Mouse (Mus musculus) lung, postnatal 0 days (tissue): ENCODE measurements around the gene Adprh. TPM values are rescaled to one million over a fixed set of nuclear protein-coding genes. Genes with fewer than 3 reads are reported as not detected.

ENCODE experiments used
- ATAC-seq: fragments of 200-750 bp; cut with Nextera tagmentation; 2 replicates; pipeline ENCODE4 v1.8.0; 2017; ENCODE audit warnings: moderate library complexity
- DNase-seq: peaks from one replicate; pipeline ENCODE4 v3.0.0-alpha.2; 2016; ENCODE audit warnings: low spot score
- H3K27ac ChIP-seq: fragments of 300-500 bp; sonication (generic); 2 replicates; pipeline ENCODE4 v1.5.1; 2014; ENCODE audit warnings: antibody characterized with exemption, mild to moderate bottlenecking, low read length, mixed read lengths
- H3K27me3 ChIP-seq: fragments of 300-500 bp; sonication (generic); replicated peaks from 2 replicates; pipeline ENCODE4 v1.6.1; 2014; ENCODE audit warnings: low read length, mixed read lengths; ENCODE audit not compliant: insufficient read depth
- H3K36me3 ChIP-seq: fragments of 300-500 bp; sonication (generic); 2 replicates; pipeline ENCODE4 v1.6.1; 2014; ENCODE audit warnings: low read length, mixed read lengths; ENCODE audit not compliant: insufficient read depth
- H3K4me1 ChIP-seq: fragments of 300-500 bp; sonication (generic); 2 replicates; pipeline ENCODE4 v1.6.1; 2014; ENCODE audit warnings: antibody characterized with exemption, low read depth, low read length, mixed read lengths; ENCODE audit not compliant: insufficient read depth
- H3K4me2 ChIP-seq: fragments of 300-500 bp; sonication (generic); replicated peaks from 2 replicates; pipeline ENCODE4 v1.6.1; 2014; ENCODE audit warnings: low read depth, mild to moderate bottlenecking, low read length, moderate library complexity, mixed read lengths
- H3K4me3 ChIP-seq: fragments of 300-500 bp; sonication (generic); 2 replicates; pipeline ENCODE4 v1.5.1; 2014; ENCODE audit warnings: low read depth, low read length
- H3K9ac ChIP-seq: fragments of 300-500 bp; sonication (generic); replicated peaks from 2 replicates; pipeline ENCODE4 v1.6.1; 2014; ENCODE audit warnings: low read depth, mild to moderate bottlenecking
- H3K9me3 ChIP-seq: fragments of 300-500 bp; sonication (generic); 2 replicates; pipeline ENCODE4 v1.6.1; 2016; ENCODE audit warnings: low read length, mixed read lengths
- CTCF ChIP-seq: IDR thresholded peaks from 2 replicates; pipeline ENCODE4 v1.5.1; 2016; ENCODE audit warnings: antibody characterized with exemption, mild to moderate bottlenecking
- EP300 ChIP-seq: IDR thresholded peaks from 2 replicates; pipeline ENCODE4 v1.6.1; 2016; ENCODE audit warnings: antibody characterized with exemption, mild to moderate bottlenecking, control low read depth
- WGBS: fragments of 180-500 bp; shearing (Covaris S2); extraction: QIAGEN DNeasy Blood & Tissue Kit; methylation state at CpG from one replicate; pipeline ENCODE4 v1.1.7; 2014; 5-methylcytosine and 5-hydroxymethylcytosine counted together
- polyA plus RNA-seq: library from polyadenylated mRNA; unstranded; fragments of >200 nt; fragmentation: Nextera tagmentation; extraction: Ambion mirVana; gene quantifications from 2 replicates; pipeline ENCODE4 v1.2.1, GENCODE M21; 2015

Gene Adprh
- polyA plus RNA-seq = 54.9 and 59.9 TPM in 2 replicates

DNA sequence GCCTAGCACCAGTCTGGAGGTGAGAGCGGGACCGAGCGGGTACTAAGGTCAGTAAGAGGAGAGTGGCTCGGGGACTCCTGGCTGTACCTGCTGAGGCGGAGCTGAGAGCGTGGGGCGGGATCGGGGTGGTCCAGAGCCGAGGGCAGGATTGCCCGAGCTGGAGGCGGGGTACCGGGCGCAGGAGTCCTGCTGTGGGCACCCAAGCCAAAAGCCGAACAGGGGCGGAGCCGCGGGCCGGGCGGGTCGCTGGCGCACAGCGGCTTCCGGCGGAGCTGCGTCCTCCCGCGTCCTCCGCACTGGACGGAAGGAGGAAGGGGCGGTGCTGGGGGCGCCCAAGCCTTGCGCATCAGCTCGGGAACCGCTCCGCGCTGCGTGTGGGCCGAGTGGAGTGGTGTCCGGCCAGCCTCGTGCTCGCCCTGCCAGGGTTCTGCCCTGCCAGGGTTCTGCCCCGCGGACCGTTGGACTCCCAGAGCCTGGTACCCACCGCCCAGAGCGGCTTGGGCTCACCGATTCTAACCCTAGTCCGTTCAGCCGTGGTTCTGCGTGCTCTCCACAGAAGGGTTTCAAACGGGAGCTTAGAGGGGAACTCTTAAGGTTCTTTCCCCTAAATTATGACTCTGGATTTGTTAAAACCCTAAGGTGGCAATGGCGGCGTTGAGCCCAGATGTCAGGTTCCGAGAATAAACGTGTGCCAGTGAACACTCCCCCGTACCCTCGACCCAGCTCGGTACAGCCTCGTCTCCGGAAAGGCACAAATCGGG is at the start of gene Adprh:
Gene Adprh, minus strand, starts transcription at position 262 of the 761 bp plus-strand sequence.
- peak within 1 kb of the TSS; percentile 57 for H3K4me3 ChIP-seq
- DNase-seq (peak; percentile 97), ATAC-seq (peak; percentile 99)
- H3K9me3 ChIP-seq = no peaks in the 10 kb centered on the region
- peak within 1 kb of the TSS; percentile 72 for H3K9ac ChIP-seq
- H3K36me3 ChIP-seq = no peaks in the 10 kb centered on the region; the same call in 1 of the 2 replicates
- no peaks in the 10 kb centered on the region for H3K27me3 ChIP-seq
- H3K4me1 ChIP-seq = peaks cover 4% of the 10 kb centered on the region; the same call in 1 of the 2 replicates
- peak within 1 kb of the TSS; percentile 91 for H3K27ac ChIP-seq
- TF ChIP-seq EP300 = no peak; the same call in 1 of the 2 replicates
- TF ChIP-seq CTCF = peak; percentile 21
- H3K4me2 ChIP-seq = peak within 1 kb of the TSS; percentile 73
- under 1% methylated on average over 46 of the region's 61 CpGs for WGBS

DNA sequence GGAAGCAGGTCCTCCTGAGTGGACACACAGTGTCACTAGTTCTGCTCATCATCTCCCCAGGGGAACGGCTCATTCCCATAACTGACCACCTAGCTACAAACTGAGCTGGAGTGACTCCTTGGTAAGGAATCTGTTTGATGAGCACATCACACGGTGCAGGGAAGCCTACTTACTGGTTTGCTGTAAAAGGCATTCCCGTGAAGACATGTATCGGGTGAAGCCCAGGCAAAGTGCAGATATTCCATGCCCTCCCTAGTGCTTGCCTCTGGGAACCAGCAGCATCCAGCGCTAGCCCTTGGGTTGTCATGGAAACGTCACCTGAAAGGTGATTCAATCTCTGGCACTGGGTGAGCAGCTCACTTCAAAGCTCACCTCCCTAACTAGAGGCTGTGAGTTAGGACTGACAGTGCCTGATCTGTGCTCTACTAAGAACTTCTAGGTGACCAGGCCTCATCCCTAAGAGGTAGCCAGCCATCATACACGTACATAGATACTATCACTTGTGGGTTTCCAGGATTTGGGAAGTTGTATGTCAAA is 44.2 kb upstream of the Adprh start:
- Histone ChIP-seq H3K27ac (no peak overlapping the region), H3K4me2 (no peak overlapping the region), H3K4me3 (no peak overlapping the region), H3K36me3 (peaks cover 11% of the 10 kb centered on the region; the same call in 1 of the 2 replicates), H3K9me3 (no peaks in the 10 kb centered on the region), H3K9ac (no peak overlapping the region), H3K27me3 (no peaks in the 10 kb centered on the region), H3K4me1 (no peaks in the 10 kb centered on the region)
- DNase-seq = no peak
- no peak for ATAC-seq
- WGBS = 78% methylated on average over 7 of the region's 7 CpGs
- no peak for TF ChIP-seq CTCF

DNA sequence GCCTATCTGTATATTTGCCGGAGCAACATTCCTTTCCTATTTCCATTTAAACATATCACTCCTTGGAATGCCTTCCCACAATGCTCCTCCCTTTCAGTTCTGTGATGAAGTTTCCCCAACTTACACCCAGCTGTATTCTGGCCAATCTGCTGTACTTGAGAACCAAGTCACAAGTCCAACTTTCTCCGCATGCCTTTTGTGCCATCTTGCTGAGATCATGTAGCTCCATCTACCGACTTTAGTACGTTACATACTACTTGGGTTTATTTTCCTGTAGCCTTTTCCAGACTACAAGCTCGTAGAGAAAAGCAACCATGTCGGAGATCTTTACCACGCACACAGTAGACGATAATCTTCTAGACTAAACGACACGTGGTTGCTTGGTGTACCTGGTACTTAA is 41.4 kb upstream of the Adprh start:
- peaks cover 7% of the 10 kb centered on the region; the same call in 1 of the 2 replicates for H3K36me3 ChIP-seq
- DNase-seq (peak; percentile 54), ATAC-seq (no peak)
- no peaks in the 10 kb centered on the region for H3K27me3 ChIP-seq
- H3K4me1 ChIP-seq = no peaks in the 10 kb centered on the region
- TF ChIP-seq EP300 = no peak
- TF ChIP-seq CTCF = peak; percentile 48
- no peak overlapping the region for H3K4me3 ChIP-seq
- 77% methylated on average over 10 of the region's 10 CpGs for WGBS
- no peak overlapping the region for H3K27ac ChIP-seq
- H3K9ac ChIP-seq = no peak overlapping the region
- no peak overlapping the region for H3K4me2 ChIP-seq
- H3K9me3 ChIP-seq = no peaks in the 10 kb centered on the region

DNA sequence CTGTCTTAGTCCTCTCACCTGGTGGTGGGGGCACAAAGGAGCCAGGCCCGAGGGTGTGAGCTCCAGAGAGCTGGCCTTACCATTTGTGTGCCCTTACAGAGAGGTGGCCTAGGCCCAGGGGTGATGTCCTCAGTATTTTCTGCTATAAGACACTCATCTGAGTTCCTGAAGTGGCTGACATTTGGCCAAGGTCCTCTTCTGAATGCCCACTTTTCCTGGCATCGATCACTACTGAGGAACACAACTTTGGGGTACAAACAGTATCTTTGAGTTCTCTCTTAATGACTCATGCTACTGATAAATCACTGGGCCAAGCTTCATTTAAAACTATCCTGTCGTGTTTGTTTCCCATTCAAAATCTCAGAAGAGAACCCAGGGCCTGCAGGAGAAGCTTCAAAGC is 40.0 kb upstream of the Adprh start:
- Histone ChIP-seq H3K4me3 (no peak overlapping the region), H3K27ac (no peak overlapping the region), H3K9me3 (no peaks in the 10 kb centered on the region), H3K9ac (no peak overlapping the region), H3K27me3 (no peaks in the 10 kb centered on the region), H3K4me2 (no peak overlapping the region), H3K4me1 (no peaks in the 10 kb centered on the region), H3K36me3 (0 out of 2 replicates have a peak, but pooled peaks cover 4% of the 10 kb centered on the region)
- ATAC-seq (no peak), DNase-seq (no peak)
- 77% methylated on average over 3 of the region's 3 CpGs for WGBS
- TF ChIP-seq EP300 = no peak
- TF ChIP-seq CTCF = no peak

DNA sequence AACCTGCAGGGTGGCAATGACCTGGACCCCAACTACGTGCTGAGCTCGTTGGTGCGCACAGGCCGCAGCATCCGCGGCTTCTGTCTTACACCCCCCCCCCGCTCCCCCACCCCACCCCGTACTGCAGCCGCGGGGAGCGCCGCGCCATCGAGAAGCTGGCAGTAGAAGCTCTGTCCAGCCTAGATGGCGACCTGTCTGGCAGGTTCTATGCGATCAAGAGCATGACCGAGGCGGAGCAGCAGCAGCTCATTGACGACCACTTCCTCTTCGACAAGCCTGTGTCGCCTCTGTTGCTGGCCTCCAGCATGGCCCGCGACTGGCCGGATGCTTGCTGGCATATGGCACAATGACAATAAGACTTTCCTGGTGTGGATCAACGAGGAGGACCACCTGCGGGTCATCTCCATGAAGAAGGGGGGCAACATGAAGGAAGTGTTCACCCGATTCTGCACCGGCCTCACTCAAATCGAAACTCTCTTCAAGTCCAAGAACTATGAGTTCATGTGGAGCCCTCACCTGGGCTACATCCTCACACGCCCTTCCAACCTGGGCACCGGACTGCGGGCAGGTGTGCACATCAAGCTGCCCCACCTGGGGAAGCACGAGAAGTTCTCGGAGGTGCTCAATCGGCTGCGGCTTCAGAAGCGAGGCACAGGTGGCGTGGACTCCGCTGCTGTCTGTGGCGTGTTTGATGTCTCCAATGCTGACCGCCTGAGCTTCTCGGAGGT is 31.2 kb upstream of the Adprh start:
- Histone ChIP-seq H3K9me3 (no peaks in the 10 kb centered on the region), H3K27ac (no peak overlapping the region), H3K9ac (no peak overlapping the region), H3K4me2 (peak overlapping the region; percentile 62), H3K27me3 (no peaks in the 10 kb centered on the region), H3K4me1 (no peaks in the 10 kb centered on the region), H3K4me3 (peak overlapping the region; percentile 29), H3K36me3 (no peaks in the 10 kb centered on the region)
- TF ChIP-seq EP300 = no peak
- no peak for TF ChIP-seq CTCF
- DNase-seq (peak; percentile 14), ATAC-seq (peak; percentile 48)
- 18% methylated on average over 41 of the region's 42 CpGs for WGBS
